Comparison of ENCODE assay signal across 26 mouse cellular contexts in genomic region chr12:105807416-105807815, GRCm38 (mm10).
"Had no signal": no experiment of that assay in that cellular context is flagged by ENCODE, and none has a peak within 500 bp of the region (broad histone marks: within the 10 kb centered on the region; RNA-seq: fewer than 3 reads in every experiment).

No protein-coding gene starts in this region.

- H3K4me3 ChIP-seq: gastrocnemius, adult 2 months; heart, embryonic 10.5 days; heart, embryonic 12.5 days; hindbrain, embryonic 10.5 days; hindbrain, embryonic 12.5 days; intestine, embryonic 15.5 days; layer of hippocampus, adult 2 months; left cerebral cortex, adult 2 months; limb, embryonic 13.5 days; limb, embryonic 15.5 days; liver, embryonic 12.5 days had no signal

- ATAC-seq: hindbrain, embryonic 16.5 days; inflammation-experienced regulatory T-cells, adult 6 months; intestine, embryonic 15.5 days; liver, embryonic 12.5 days had no signal

- H3K9me3 ChIP-seq: heart, embryonic 10.5 days; heart, embryonic 12.5 days; hindbrain, embryonic 10.5 days; hindbrain, embryonic 12.5 days; intestine, embryonic 15.5 days; limb, embryonic 13.5 days; limb, embryonic 15.5 days; liver, embryonic 12.5 days had no signal

- H3K27me3 ChIP-seq: heart, embryonic 12.5 days; hindbrain, embryonic 12.5 days; intestine, embryonic 15.5 days; limb, embryonic 13.5 days; limb, embryonic 15.5 days; liver, embryonic 12.5 days had no signal

- H3K4me1 ChIP-seq: hindbrain, embryonic 10.5 days; hindbrain, embryonic 12.5 days; intestine, embryonic 15.5 days; limb, embryonic 13.5 days; limb, embryonic 15.5 days; liver, embryonic 12.5 days had no signal

- H3K27ac ChIP-seq: gastrocnemius, adult 2 months; heart, embryonic 10.5 days; hindbrain, embryonic 10.5 days; hindbrain, embryonic 12.5 days; hindbrain, embryonic 14.5 days; intestine, embryonic 15.5 days; layer of hippocampus, adult 2 months; left cerebral cortex, adult 2 months; limb, embryonic 13.5 days; limb, embryonic 15.5 days; liver, embryonic 12.5 days; liver, embryonic 14.5 days had no signal

- H3K9ac ChIP-seq: heart, embryonic 12.5 days; hindbrain, embryonic 12.5 days; hindbrain, embryonic 14.5 days; intestine, embryonic 15.5 days; limb, embryonic 13.5 days; limb, embryonic 15.5 days; liver, embryonic 12.5 days; liver, embryonic 14.5 days had no signal

- DNase-seq: gastrocnemius, adult 2 months; gastrocnemius, postnatal 10 days; gastrocnemius, postnatal 25 days; heart, adult 18-20 months; heart, postnatal 10 days; heart, postnatal 4 days; kidney, adult 18-20 months; kidney, adult 8-10 months; kidney, postnatal 10 days; kidney, postnatal 25 days; kidney, postnatal 4 days; left cerebral cortex, postnatal 4 days had no signal

- H3K4me2 ChIP-seq: heart, embryonic 12.5 days; hindbrain, embryonic 12.5 days; hindbrain, embryonic 14.5 days; intestine, embryonic 15.5 days; limb, embryonic 13.5 days; limb, embryonic 15.5 days; liver, embryonic 12.5 days had no signal
